ENCODE assay signal across 19 mouse cellular contexts in the genomic region with DNA sequence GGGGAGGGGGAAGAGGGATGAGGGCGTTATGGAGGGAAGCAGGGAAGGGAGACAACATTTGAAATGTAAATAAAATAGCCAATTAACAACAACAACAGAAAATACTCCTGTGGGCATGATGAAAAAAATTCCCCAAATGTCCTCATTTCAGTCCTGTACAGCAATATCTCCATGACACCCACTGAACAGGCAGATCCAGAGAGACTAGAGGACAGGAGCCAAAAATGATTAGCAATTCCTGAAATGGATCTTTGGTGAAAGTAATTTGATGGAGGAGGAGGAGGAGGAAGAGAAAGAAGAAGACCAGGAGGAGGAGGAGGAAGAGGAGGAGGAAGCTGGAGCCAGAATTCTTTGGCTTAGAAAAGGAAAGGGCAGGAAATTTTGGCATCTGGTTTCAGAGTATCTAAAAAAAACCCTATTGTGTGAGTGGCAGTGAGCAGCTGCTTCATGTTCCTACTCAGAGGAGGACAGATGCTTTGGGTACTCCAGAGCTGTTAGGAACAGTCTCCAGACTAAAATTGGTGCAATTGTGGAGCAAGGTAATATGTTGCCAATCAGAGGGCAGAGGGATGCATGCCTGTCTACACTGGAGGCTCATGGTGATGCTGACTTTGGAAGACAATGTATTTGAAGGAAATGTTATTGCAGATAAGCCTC.
DNase-seq lines count a peak whose midpoint lies in the region; ATAC-seq and TF ChIP-seq lines count a peak whose summit lies in the region.
"Had no signal": no experiment of that assay in that cellular context is flagged by ENCODE, and none has a peak within 500 bp of the region (broad histone marks: within the 10 kb centered on the region; RNA-seq: fewer than 3 reads in every experiment).

No protein-coding gene starts in this region.

- TF ChIP-seq EP300 in stomach, postnatal 0 days (optimal IDR thresholded peaks at IDR 0.05): no peak

- no peaks in the 10 kb centered on the region for H3K9me3 ChIP-seq in stomach, postnatal 0 days (ENCODE audit: control insufficient read depth, low read length)
- H3K9me3 ChIP-seq: embryonic facial prominence, embryonic 15.5 days; hindbrain, embryonic 10.5 days; limb, embryonic 13.5 days; midbrain, embryonic 13.5 days; neural tube, embryonic 13.5 days had no signal

- H3K36me3 ChIP-seq in stomach, postnatal 0 days (ENCODE audit: control insufficient read depth, insufficient read depth, low read length): no peaks in the 10 kb centered on the region
- H3K36me3 ChIP-seq: embryonic facial prominence, embryonic 15.5 days; hindbrain, embryonic 10.5 days; limb, embryonic 13.5 days; midbrain, embryonic 13.5 days; neural tube, embryonic 13.5 days had no signal

- ATAC-seq in stomach, postnatal 0 days (ENCODE audit: low FRiP score, low TSS enrichment): no peak
- ATAC-seq: forebrain, embryonic 16.5 days; hindbrain, postnatal 0 days; midbrain, embryonic 13.5 days had no signal

- H3K27me3 ChIP-seq in stomach, postnatal 0 days (ENCODE audit: control insufficient read depth, insufficient read depth, low read length): no peaks in the 10 kb centered on the region
- H3K27me3 ChIP-seq: embryonic facial prominence, embryonic 15.5 days; limb, embryonic 13.5 days; midbrain, embryonic 13.5 days; neural tube, embryonic 13.5 days had no signal

- WGBS in stomach, postnatal 0 days: 58% methylated on average over 1 of the region's 1 CpGs

- no peak for DNase-seq in left cerebral cortex, adult 2 months (ENCODE audit: extremely low spot score in 1 of 2, low spot score in 2 of 2)
- no peak for DNase-seq in left cerebral cortex, adult 11 months (ENCODE audit: low spot score)
- peak; percentile 20 for DNase-seq in right cerebral cortex, postnatal 25 days
- DNase-seq in right cerebral cortex, postnatal 4 days: no peak
- peak; percentile 44 to 59 for DNase-seq in layer of hippocampus, postnatal 14 days (ENCODE audit: low spot score in 2 of 2)
- no peak for DNase-seq in stomach, postnatal 0 days (ENCODE audit: low spot score)
- no peak for DNase-seq in spleen, postnatal 36 days (ENCODE audit: low spot score in 2 of 2)
- DNase-seq: cerebellum, postnatal 10 days; gastrocnemius, postnatal 25 days; kidney, adult 11 months; thymus, postnatal 36 days had no signal

- H3K4me1 ChIP-seq in stomach, postnatal 0 days (replicated peaks; ENCODE audit: control insufficient read depth, insufficient read depth): no peaks in the 10 kb centered on the region
- H3K4me1 ChIP-seq: embryonic facial prominence, embryonic 15.5 days; hindbrain, embryonic 10.5 days; limb, embryonic 13.5 days; midbrain, embryonic 13.5 days; neural tube, embryonic 13.5 days had no signal

- no peak for TF ChIP-seq CTCF in left cerebral cortex, adult 2 months (IDR thresholded peaks at IDR 0.05)
- no peak for TF ChIP-seq CTCF in stomach, postnatal 0 days (IDR thresholded peaks at IDR 0.05; ENCODE audit: low read depth)

- no peak overlapping the region for H3K9ac ChIP-seq in stomach, postnatal 0 days (ENCODE audit: low read length)
- H3K9ac ChIP-seq: embryonic facial prominence, embryonic 15.5 days; limb, embryonic 13.5 days; liver, embryonic 14.5 days; midbrain, embryonic 13.5 days; neural tube, embryonic 13.5 days had no signal

- H3K4me2 ChIP-seq in stomach, postnatal 0 days (replicated peaks; ENCODE audit: low read depth): no peak overlapping the region
- H3K4me2 ChIP-seq: embryonic facial prominence, embryonic 15.5 days; limb, embryonic 13.5 days; midbrain, embryonic 13.5 days; neural tube, embryonic 13.5 days had no signal

- peak overlapping the region; percentile 55; the same call in 1 of the 2 replicates for H3K27ac ChIP-seq in left cerebral cortex, adult 2 months
- no peak overlapping the region for H3K27ac ChIP-seq in stomach, postnatal 0 days (replicated peaks)
- H3K27ac ChIP-seq: embryonic facial prominence, embryonic 15.5 days; hindbrain, embryonic 10.5 days; hindbrain, postnatal 0 days; limb, embryonic 13.5 days; liver, embryonic 14.5 days; midbrain, embryonic 13.5 days; neural tube, embryonic 13.5 days had no signal

- H3K4me3 ChIP-seq in left cerebral cortex, adult 2 months: no peak overlapping the region
- no peak overlapping the region for H3K4me3 ChIP-seq in stomach, postnatal 0 days (ENCODE audit: low read depth, low read length)
- H3K4me3 ChIP-seq: embryonic facial prominence, embryonic 15.5 days; hindbrain, embryonic 10.5 days; limb, embryonic 13.5 days; midbrain, embryonic 13.5 days; neural tube, embryonic 13.5 days had no signal

- intact Hi-C loops in left cerebral cortex, adult 2 months (cut with DNase I): loop anchor here (5.0 kb wide), 1 partner anchor 65 kb away; no protein-coding TSS in a partner anchor

Comparison
In these comparisons a context has a peak if more than half of its experiments do, and no peak if none do; other contexts are left out.
1. DNase-seq: peak in right cerebral cortex, postnatal 25 days (single experiment) and layer of hippocampus, postnatal 14 days (2 of 2); none in left cerebral cortex, adult 2 months (0 of 2), left cerebral cortex, adult 11 months (single experiment), right cerebral cortex, postnatal 4 days (single experiment), stomach, postnatal 0 days (single experiment) and spleen, postnatal 36 days (0 of 2).